Mouse (Mus musculus): Measurements from ENCODE around the gene Pmvk.

DNA sequence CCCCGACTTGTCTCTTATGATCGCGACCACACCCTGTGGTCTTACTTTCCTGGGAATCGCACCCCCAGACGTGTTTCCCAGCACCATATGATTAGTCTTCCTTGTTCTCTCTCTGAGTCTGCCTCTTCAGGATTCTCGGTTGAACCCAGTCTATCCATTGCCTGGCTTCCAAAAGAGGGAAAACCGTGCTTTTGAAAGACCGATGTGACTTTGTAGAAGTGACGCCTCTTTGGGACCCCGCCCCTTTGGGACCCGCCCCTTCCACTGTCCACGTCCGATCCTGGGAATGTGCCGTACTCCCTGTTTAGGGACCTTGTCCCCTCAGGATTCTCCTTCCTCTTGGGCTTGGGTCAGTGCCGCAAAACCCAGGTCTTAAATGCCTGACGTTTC lies 35.5 kb upstream of the Pmvk start:
- TF ChIP-seq CTCF (IDR thresholded peaks at IDR 0.05; ENCODE audit: extremely low read depth, insufficient read depth, low read length), result no peak
- TF ChIP-seq POLR2A (IDR thresholded peaks at IDR 0.05; ENCODE audit: extremely low read depth, insufficient read depth, low read length), result no peak
